Mouse (Mus musculus): ENCODE results near the gene Abcg1. TPM values are rescaled to one million over a fixed set of nuclear protein-coding genes. Genes with fewer than 3 reads are reported as not detected.

The Abcg1 gene
- polyA plus RNA-seq, 1 experiment from 2014 or later, result 3.4 TPM

GRCm38 (mm10) chr17:31079078-31079840 is 21.8 kb downstream of the Abcg1 start:
- ATAC-seq, result no peak
- no peak for TF ChIP-seq CTCF (IDR thresholded peaks at IDR 0.05; ENCODE audit: low read depth)

GRCm38 (mm10) chr17:31082296-31083078 is 25.0 kb downstream of the Abcg1 start:
- TF ChIP-seq CTCF (IDR thresholded peaks at IDR 0.05; ENCODE audit: low read depth), result no peak
- no peak overlapping the region for H3K27ac ChIP-seq (ENCODE audit: low read depth, low read length)

More at GRCm38 (mm10) chr17:31079078-31079840, 21.8 kb downstream of the Abcg1 start:
- 63% methylated on average over 12 of the region's 12 CpGs for WGBS
- Histone ChIP-seq H3K27ac (ENCODE audit: low read depth, low read length) (no peak overlapping the region), H3K27me3 (replicated peaks; ENCODE audit: control insufficient read depth, insufficient read depth, low read length) (no peaks in the 10 kb centered on the region), H3K9me3 (ENCODE audit: control insufficient read depth) (no peaks in the 10 kb centered on the region), H3K4me2 (replicated peaks; ENCODE audit: low read depth) (no peak overlapping the region), H3K36me3 (ENCODE audit: control insufficient read depth, insufficient read depth) (no peaks in the 10 kb centered on the region), H3K9ac (ENCODE audit: low read depth, low read length) (no peak overlapping the region), H3K4me1 (replicated peaks; ENCODE audit: control insufficient read depth, insufficient read depth, low read length) (0 out of 2 replicates have a peak, but pooled peaks cover 4% of the 10 kb centered on the region), H3K4me3 (ENCODE audit: low read depth, low read length) (no peak overlapping the region)

GRCm38 (mm10) chr17:31085519-31085918 is 28.0 kb downstream of the Abcg1 start:
- Histone ChIP-seq H3K4me1 (replicated peaks; ENCODE audit: control insufficient read depth, insufficient read depth, low read length) (no peaks in the 10 kb centered on the region), H3K36me3 (ENCODE audit: control insufficient read depth, insufficient read depth) (no peaks in the 10 kb centered on the region), H3K9ac (ENCODE audit: low read depth, low read length) (no peak overlapping the region), H3K4me2 (replicated peaks; ENCODE audit: low read depth) (no peak overlapping the region), H3K4me3 (ENCODE audit: low read depth, low read length) (no peak overlapping the region), H3K27me3 (replicated peaks; ENCODE audit: control insufficient read depth, insufficient read depth, low read length) (no peaks in the 10 kb centered on the region), H3K27ac (ENCODE audit: low read depth, low read length) (no peak overlapping the region), H3K9me3 (ENCODE audit: control insufficient read depth) (no peaks in the 10 kb centered on the region)
- TF ChIP-seq CTCF (IDR thresholded peaks at IDR 0.05; ENCODE audit: low read depth), result no peak
- no peak for ATAC-seq
- WGBS, result 96% methylated on average over 3 of the region's 3 CpGs

More at GRCm38 (mm10) chr17:31082296-31083078, 25.0 kb downstream of the Abcg1 start:
- Histone ChIP-seq H3K36me3 (ENCODE audit: control insufficient read depth, insufficient read depth) (no peaks in the 10 kb centered on the region), H3K9me3 (ENCODE audit: control insufficient read depth) (no peaks in the 10 kb centered on the region), H3K4me1 (replicated peaks; ENCODE audit: control insufficient read depth, insufficient read depth, low read length) (0 out of 2 replicates have a peak, but pooled peaks cover 2% of the 10 kb centered on the region), H3K4me3 (ENCODE audit: low read depth, low read length) (no peak overlapping the region), H3K4me2 (replicated peaks; ENCODE audit: low read depth) (no peak overlapping the region), H3K27me3 (replicated peaks; ENCODE audit: control insufficient read depth, insufficient read depth, low read length) (no peaks in the 10 kb centered on the region), H3K9ac (ENCODE audit: low read depth, low read length) (no peak overlapping the region)
- ATAC-seq, result no peak
- WGBS, result 82% methylated on average over 4 of the region's 4 CpGs

- Histone ChIP-seq H3K4me3 (ENCODE audit: low read depth, low read length) (no peak overlapping the region), H3K9me3 (ENCODE audit: control insufficient read depth) (no peaks in the 10 kb centered on the region), H3K27ac (ENCODE audit: low read depth, low read length) (no peak overlapping the region), H3K36me3 (ENCODE audit: control insufficient read depth, insufficient read depth) (no peaks in the 10 kb centered on the region), H3K4me2 (replicated peaks; ENCODE audit: low read depth) (no peak overlapping the region), H3K27me3 (replicated peaks; ENCODE audit: control insufficient read depth, insufficient read depth, low read length) (no peaks in the 10 kb centered on the region), H3K4me1 (replicated peaks; ENCODE audit: control insufficient read depth, insufficient read depth, low read length) (no peaks in the 10 kb centered on the region), H3K9ac (ENCODE audit: low read depth, low read length) (no peak overlapping the region)
- WGBS, result 90% methylated on average over 7 of the region's 7 CpGs
- no peak for ATAC-seq
- TF ChIP-seq CTCF (IDR thresholded peaks at IDR 0.05; ENCODE audit: low read depth), result no peak
Measured at GRCm38 (mm10) chr17:31086196-31086595, 28.7 kb downstream of the Abcg1 start.

- Histone ChIP-seq H3K4me2 (replicated peaks; ENCODE audit: low read depth) (no peak overlapping the region), H3K27me3 (replicated peaks; ENCODE audit: control insufficient read depth, insufficient read depth, low read length) (no peaks in the 10 kb centered on the region), H3K9ac (ENCODE audit: low read depth, low read length) (no peak overlapping the region), H3K36me3 (ENCODE audit: control insufficient read depth, insufficient read depth) (no peaks in the 10 kb centered on the region), H3K9me3 (ENCODE audit: control insufficient read depth) (no peaks in the 10 kb centered on the region), H3K4me3 (ENCODE audit: low read depth, low read length) (no peak overlapping the region), H3K27ac (ENCODE audit: low read depth, low read length) (no peak overlapping the region), H3K4me1 (replicated peaks; ENCODE audit: control insufficient read depth, insufficient read depth, low read length) (no peaks in the 10 kb centered on the region)
- no peak for ATAC-seq
- WGBS, result 55% methylated on average over 5 of the region's 5 CpGs
- TF ChIP-seq CTCF (IDR thresholded peaks at IDR 0.05; ENCODE audit: low read depth), result no peak
Measured at GRCm38 (mm10) chr17:31088711-31089110, 31.2 kb downstream of the Abcg1 start.

GRCm38 (mm10) chr17:31089848-31090247 is 32.4 kb downstream of the Abcg1 start:
- no peak overlapping the region for H3K4me2 ChIP-seq (replicated peaks; ENCODE audit: low read depth)
- no peak overlapping the region for H3K4me3 ChIP-seq (ENCODE audit: low read depth, low read length)
- no peak for ATAC-seq
- no peak overlapping the region for H3K9ac ChIP-seq (ENCODE audit: low read depth, low read length)
- H3K27me3 ChIP-seq (replicated peaks; ENCODE audit: control insufficient read depth, insufficient read depth, low read length), result no peaks in the 10 kb centered on the region
- WGBS, result 58% methylated on average over 8 of the region's 8 CpGs
- H3K4me1 ChIP-seq (replicated peaks; ENCODE audit: control insufficient read depth, insufficient read depth, low read length), result no peaks in the 10 kb centered on the region
- H3K9me3 ChIP-seq (ENCODE audit: control insufficient read depth), result no peaks in the 10 kb centered on the region
- TF ChIP-seq CTCF (IDR thresholded peaks at IDR 0.05; ENCODE audit: low read depth), result no peak
- no peak overlapping the region for H3K27ac ChIP-seq (ENCODE audit: low read depth, low read length)
- H3K36me3 ChIP-seq (ENCODE audit: control insufficient read depth, insufficient read depth), result no peaks in the 10 kb centered on the region

Data from intestine, postnatal 0 days (tissue).